Mouse (Mus musculus) midbrain, embryonic 11.5 days (tissue): ENCODE measurements at regions not wholly inside any gene's neighbourhood (a gene's known extent, or its start where the extent isn't known, plus 50 kb on each side); places are given as distances from the start of the nearest gene placed in this dataset.

ENCODE experiments used
- ATAC-seq: fragments of 200-750 bp; cut with Nextera tagmentation; 2 replicates; pipeline ENCODE4 v1.8.0; 2017; ENCODE audit warnings: moderate TSS enrichment, moderate library complexity; ENCODE audit not compliant: low FRiP score
- DNase-seq: peaks from one replicate; pipeline ENCODE4 v3.0.0; 2015; ENCODE audit warnings: low spot score; ENCODE audit errors: missing footprints
- H3K27ac ChIP-seq: fragments of 300-500 bp; sonication (generic); 2 replicates; pipeline ENCODE4 v1.5.1; 2014; ENCODE audit warnings: low read depth, low read length
- H3K27me3 ChIP-seq: fragments of 300-500 bp; sonication (generic); 2 replicates; pipeline ENCODE4 v1.6.1; 2014; ENCODE audit warnings: mild to moderate bottlenecking, low read length, moderate library complexity, mixed read lengths; ENCODE audit not compliant: control insufficient read depth, insufficient read depth
- H3K36me3 ChIP-seq: fragments of 300-500 bp; sonication (generic); 2 replicates; pipeline ENCODE4 v1.6.1; 2014; ENCODE audit warnings: mild to moderate bottlenecking, low read length, moderate library complexity, mixed read lengths; ENCODE audit not compliant: control insufficient read depth, insufficient read depth
- H3K4me1 ChIP-seq: fragments of 300-500 bp; sonication (generic); 2 replicates; pipeline ENCODE4 v1.6.1; 2014; ENCODE audit warnings: low read length; ENCODE audit not compliant: control insufficient read depth, insufficient read depth
- H3K4me2 ChIP-seq: fragments of 300-500 bp; sonication (generic); 2 replicates; pipeline ENCODE4 v1.6.1; 2014; ENCODE audit warnings: mild to moderate bottlenecking, moderate library complexity
- H3K4me3 ChIP-seq: fragments of 300-500 bp; sonication (generic); 2 replicates; pipeline ENCODE4 v1.5.1; 2014; ENCODE audit warnings: low read depth, low read length
- H3K9ac ChIP-seq: fragments of 300-500 bp; sonication (generic); 2 replicates; pipeline ENCODE4 v1.6.1; 2014; ENCODE audit warnings: low read length
- H3K9me3 ChIP-seq: fragments of 300-500 bp; sonication (generic); 2 replicates; pipeline ENCODE4 v1.6.1; 2016; ENCODE audit warnings: low read length; ENCODE audit not compliant: control insufficient read depth
- WGBS: fragments of 180-500 bp; shearing (Covaris S2); extraction: QIAGEN DNeasy Blood & Tissue Kit; methylation state at CpG from one replicate; pipeline ENCODE4 v1.1.7; 2014; 5-methylcytosine and 5-hydroxymethylcytosine counted together

- H3K27ac ChIP-seq = no peak overlapping the region
- no peak overlapping the region for H3K4me3 ChIP-seq
- no peaks in the 10 kb centered on the region for H3K36me3 ChIP-seq
- H3K9ac ChIP-seq = no peak overlapping the region
- ATAC-seq (0 out of 2 replicates have a peak, but pooled peaks have one; percentile 42), DNase-seq (no peak)
- H3K4me1 ChIP-seq = peaks cover 10% of the 10 kb centered on the region
- WGBS = 37% methylated on average over 10 of the region's 10 CpGs
- 0 out of 2 replicates have a peak, but pooled peaks cover 2% of the 10 kb centered on the region for H3K27me3 ChIP-seq
- no peak overlapping the region for H3K4me2 ChIP-seq
- no peaks in the 10 kb centered on the region for H3K9me3 ChIP-seq
Measured at GRCm38 (mm10) chr4:153727896-153728422, 229.1 kb upstream of the A430005L14Rik start.

GRCm38 (mm10) chr4:153738088-153738487, 218.9 kb upstream of the A430005L14Rik start:
- no peak for DNase-seq
- H3K27ac ChIP-seq = no peak overlapping the region
- H3K36me3 ChIP-seq = no peaks in the 10 kb centered on the region
- 93% methylated on average over 11 of the region's 11 CpGs for WGBS
- no peak overlapping the region for H3K4me2 ChIP-seq
- no peak overlapping the region for H3K4me3 ChIP-seq
- H3K4me1 ChIP-seq = no peaks in the 10 kb centered on the region; the same call in 1 of the 2 replicates
- no peaks in the 10 kb centered on the region for H3K9me3 ChIP-seq
- ATAC-seq = no peak
- no peaks in the 10 kb centered on the region for H3K27me3 ChIP-seq
- no peak overlapping the region for H3K9ac ChIP-seq

GRCm38 (mm10) chr4:153742241-153742640, 214.8 kb upstream of the A430005L14Rik start:
- H3K9me3 ChIP-seq = no peaks in the 10 kb centered on the region
- H3K9ac ChIP-seq = no peak overlapping the region
- no peak overlapping the region for H3K4me2 ChIP-seq
- 94% methylated on average over 9 of the region's 10 CpGs for WGBS
- no peaks in the 10 kb centered on the region for H3K36me3 ChIP-seq
- no peaks in the 10 kb centered on the region; the same call in 1 of the 2 replicates for H3K4me1 ChIP-seq
- ATAC-seq (no peak), DNase-seq (no peak)
- no peak overlapping the region for H3K4me3 ChIP-seq
- no peaks in the 10 kb centered on the region for H3K27me3 ChIP-seq
- no peak overlapping the region for H3K27ac ChIP-seq

GRCm38 (mm10) chr4:153752791-153753190, 204.2 kb upstream of the A430005L14Rik start:
- no peak overlapping the region for H3K27ac ChIP-seq
- DNase-seq (no peak), ATAC-seq (no peak)
- WGBS = 83% methylated on average over 6 of the region's 6 CpGs
- H3K27me3 ChIP-seq = no peaks in the 10 kb centered on the region
- no peaks in the 10 kb centered on the region for H3K36me3 ChIP-seq
- no peak overlapping the region for H3K9ac ChIP-seq
- no peaks in the 10 kb centered on the region for H3K4me1 ChIP-seq
- no peaks in the 10 kb centered on the region for H3K9me3 ChIP-seq
- no peak overlapping the region for H3K4me3 ChIP-seq
- no peak overlapping the region for H3K4me2 ChIP-seq

GRCm38 (mm10) chr4:153758323-153758722, 198.7 kb upstream of the A430005L14Rik start:
- Histone ChIP-seq H3K36me3 (no peaks in the 10 kb centered on the region), H3K4me3 (no peak overlapping the region), H3K27ac (no peak overlapping the region), H3K9ac (no peak overlapping the region), H3K27me3 (no peaks in the 10 kb centered on the region), H3K4me1 (no peaks in the 10 kb centered on the region), H3K4me2 (no peak overlapping the region), H3K9me3 (no peaks in the 10 kb centered on the region)
- ATAC-seq (no peak), DNase-seq (no peak)
- 92% methylated on average over 6 of the region's 6 CpGs for WGBS

GRCm38 (mm10) chr4:153758781-153759180, 198.3 kb upstream of the A430005L14Rik start:
- Histone ChIP-seq H3K9me3 (no peaks in the 10 kb centered on the region), H3K27me3 (no peaks in the 10 kb centered on the region), H3K9ac (no peak overlapping the region), H3K36me3 (no peaks in the 10 kb centered on the region), H3K4me1 (no peaks in the 10 kb centered on the region), H3K4me2 (no peak overlapping the region), H3K27ac (no peak overlapping the region), H3K4me3 (no peak overlapping the region)
- ATAC-seq = no peak
- no peak for DNase-seq
- WGBS = 87% methylated on average over 8 of the region's 8 CpGs

GRCm38 (mm10) chr4:153760934-153761333, 196.1 kb upstream of the A430005L14Rik start:
- H3K4me1 ChIP-seq = no peaks in the 10 kb centered on the region
- H3K27ac ChIP-seq = no peak overlapping the region
- H3K9ac ChIP-seq = no peak overlapping the region
- H3K4me2 ChIP-seq = no peak overlapping the region
- DNase-seq (no peak), ATAC-seq (no peak)
- no peaks in the 10 kb centered on the region for H3K36me3 ChIP-seq
- no peaks in the 10 kb centered on the region for H3K27me3 ChIP-seq
- no peaks in the 10 kb centered on the region for H3K9me3 ChIP-seq
- 85% methylated on average over 4 of the region's 4 CpGs for WGBS
- H3K4me3 ChIP-seq = no peak overlapping the region

GRCm38 (mm10) chr4:153763413-153763812, 193.6 kb upstream of the A430005L14Rik start:
- Histone ChIP-seq H3K4me2 (no peak overlapping the region), H3K9ac (no peak overlapping the region), H3K36me3 (no peaks in the 10 kb centered on the region), H3K27me3 (no peaks in the 10 kb centered on the region), H3K4me3 (no peak overlapping the region), H3K9me3 (no peaks in the 10 kb centered on the region), H3K4me1 (no peaks in the 10 kb centered on the region), H3K27ac (no peak overlapping the region)
- no peak for DNase-seq
- ATAC-seq = no peak
- WGBS = 71% methylated on average over 10 of the region's 10 CpGs

GRCm38 (mm10) chr4:153767713-153768112, 189.3 kb upstream of the A430005L14Rik start:
- no peaks in the 10 kb centered on the region for H3K27me3 ChIP-seq

More at GRCm38 (mm10) chr4:153767713-153768112, 189.3 kb upstream of the A430005L14Rik start:
- DNase-seq (no peak), ATAC-seq (no peak)
- WGBS = 91% methylated on average over 9 of the region's 9 CpGs
- H3K4me2 ChIP-seq = no peak overlapping the region
- no peaks in the 10 kb centered on the region for H3K36me3 ChIP-seq
- no peak overlapping the region for H3K4me3 ChIP-seq
- H3K9ac ChIP-seq = no peak overlapping the region
- no peaks in the 10 kb centered on the region for H3K9me3 ChIP-seq
- no peak overlapping the region for H3K27ac ChIP-seq
- H3K4me1 ChIP-seq = peaks cover 8% of the 10 kb centered on the region
